Mouse (Mus musculus) right cerebral cortex, postnatal 10 days (tissue): Measurements from ENCODE around the gene Slc25a33.

ENCODE experiments used
- DNase-seq, 2 experiments: peaks; one replicate each; pipeline ENCODE4 v3.0.0; 2021; ENCODE audit warnings: low spot score in 2 of 2

Gene Slc25a33

DNA sequence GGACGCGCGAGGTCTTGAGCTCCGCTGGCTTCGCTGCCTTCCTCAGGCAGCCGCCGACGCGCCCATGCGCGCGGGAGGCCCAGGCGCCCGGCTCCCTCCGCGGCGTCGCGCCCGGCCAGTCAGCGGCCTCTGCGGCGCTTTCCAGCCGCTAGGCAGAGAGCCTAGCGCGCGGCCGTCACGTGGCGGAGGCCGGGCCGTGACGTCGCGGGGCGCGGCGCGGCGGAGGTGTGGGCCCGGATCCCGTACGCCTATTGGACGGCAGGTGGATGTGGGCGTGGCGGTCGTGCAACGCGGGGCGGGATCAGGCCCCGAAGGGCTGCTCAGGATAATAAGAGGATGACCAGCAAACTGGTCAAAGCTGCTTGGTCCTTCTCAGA lies at the start of gene Slc25a33:
Gene Slc25a33 (minus strand): TSS at position 184 of the 377 bp plus-strand sequence.
- peak; percentile 97 for DNase-seq

GRCm38 (mm10) chr4:149822586-149823196 lies 48.6 kb upstream of the Slc25a33 start:
- no peak for DNase-seq

- peak in 1 of 2 experiments; percentile 58 for DNase-seq
Measured at GRCm38 (mm10) chr4:149822126-149822525, 48.0 kb upstream of the Slc25a33 start.

DNA sequence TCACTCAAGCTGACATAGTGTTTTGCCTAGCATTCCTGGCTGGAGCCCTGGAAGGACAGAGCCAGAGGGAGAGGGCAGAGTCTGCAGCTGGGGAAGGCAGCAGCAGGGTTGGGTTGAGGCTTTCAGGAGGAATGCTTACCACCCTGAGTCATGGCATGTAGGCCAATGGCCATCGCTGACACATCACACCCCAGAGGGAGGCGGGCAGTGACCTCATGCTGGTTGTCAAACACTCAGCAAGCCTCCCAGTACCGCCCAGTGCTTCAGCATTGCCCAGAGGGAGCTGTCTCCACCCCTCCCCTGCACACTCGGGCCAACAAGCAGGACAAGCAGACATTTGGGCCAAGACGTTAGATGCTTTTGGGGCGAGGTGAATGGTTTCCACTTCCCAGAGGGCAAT lies 46.5 kb upstream of the Slc25a33 start:
- no peak for DNase-seq

DNA sequence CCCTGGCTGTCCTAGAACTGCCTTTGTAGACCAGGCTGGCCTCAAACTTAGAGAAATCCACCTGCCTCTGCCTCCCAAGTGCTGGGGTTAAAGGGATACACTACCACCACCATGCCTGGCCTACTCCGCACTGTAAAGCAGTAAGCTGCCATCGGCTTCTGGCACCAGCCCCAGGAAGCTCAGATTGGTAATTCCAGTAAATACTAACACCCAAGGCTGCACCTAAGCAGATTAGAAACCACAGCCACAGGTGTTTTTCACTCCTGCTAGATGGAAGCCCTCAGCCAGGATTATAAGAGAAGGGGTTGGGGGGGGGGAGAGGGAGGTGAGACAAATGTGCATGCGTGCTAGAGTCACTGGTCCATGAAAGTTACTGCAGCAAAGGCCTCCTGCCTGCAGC lies 45.1 kb upstream of the Slc25a33 start:
- no peak for DNase-seq

DNA sequence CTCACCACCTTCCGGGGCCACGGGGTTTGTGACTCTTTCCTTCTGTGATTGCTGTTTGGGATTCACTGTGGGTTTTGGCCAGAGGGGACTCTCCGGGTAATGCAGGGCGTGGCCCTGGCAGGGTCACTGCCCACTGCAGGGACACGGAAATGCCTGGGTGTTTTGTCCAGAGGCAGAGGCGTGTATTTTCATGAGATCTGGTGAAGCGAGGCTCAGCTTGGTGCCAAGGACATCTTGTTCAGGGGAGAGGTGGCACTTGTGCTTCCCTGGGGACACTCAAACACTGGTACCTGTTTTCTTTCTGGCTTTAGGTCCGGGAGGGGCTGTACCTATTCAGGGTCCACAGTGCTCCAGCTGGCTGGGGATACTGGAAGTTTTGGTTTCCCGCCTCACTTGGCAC lies 42.5 kb upstream of the Slc25a33 start:
- no peak for DNase-seq

DNA sequence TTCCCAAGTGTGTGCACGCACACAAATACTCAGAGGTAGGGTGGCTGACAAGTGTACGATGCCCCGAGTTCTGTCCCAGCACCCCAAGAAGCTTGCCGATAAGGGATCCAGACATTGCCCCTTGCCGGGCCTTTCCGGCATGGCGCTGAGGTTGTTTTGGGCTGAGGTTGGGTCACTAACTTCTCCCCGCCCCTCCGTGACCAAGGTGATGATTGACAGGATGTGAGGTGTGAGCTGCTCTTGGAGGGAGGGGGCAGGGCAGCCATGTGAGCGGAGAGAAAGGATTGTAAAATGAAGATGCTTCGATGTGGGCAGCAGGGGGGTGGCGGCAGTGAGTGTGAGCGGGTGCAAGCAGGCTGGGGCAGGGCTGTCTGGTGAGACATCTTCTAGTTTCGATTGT lies 41.5 kb upstream of the Slc25a33 start:
- DNase-seq: no peak

DNA sequence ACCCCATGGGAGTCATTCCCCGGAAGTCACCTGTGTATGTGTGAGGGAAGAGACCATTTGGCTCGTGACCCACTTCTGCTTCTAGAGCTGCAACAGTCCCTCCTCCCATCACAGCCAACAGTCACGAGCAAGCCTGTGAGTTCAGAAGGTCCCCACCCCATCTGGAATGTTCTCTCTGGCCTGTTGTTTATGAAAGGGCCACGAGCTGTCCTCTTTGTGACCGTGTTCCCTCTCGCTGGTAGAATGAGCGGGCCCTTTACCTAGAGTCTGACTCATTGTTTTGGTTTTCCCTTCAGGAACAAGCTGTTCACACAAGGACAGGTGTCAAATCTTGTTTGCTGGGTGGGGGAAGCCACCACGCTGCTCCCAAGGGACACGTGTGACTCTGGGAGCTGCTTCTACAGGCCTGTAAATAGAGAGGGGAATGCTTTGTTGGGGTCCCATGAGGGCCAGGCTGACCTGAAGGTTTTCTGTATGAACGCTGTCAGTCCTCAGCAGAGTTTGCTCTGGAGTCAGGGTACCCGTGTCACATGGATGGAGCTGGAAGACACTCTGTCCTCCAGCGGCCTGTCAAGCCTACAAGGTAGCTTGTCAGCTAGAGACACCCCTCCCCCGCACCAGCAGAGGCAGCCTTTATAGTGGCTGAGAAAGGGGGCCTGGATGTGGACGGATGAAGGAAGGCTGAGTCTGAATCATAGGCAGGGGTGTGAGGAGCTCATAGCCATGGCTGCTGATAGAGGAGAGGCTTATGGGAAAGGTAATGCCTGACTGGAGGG lies 39.5 kb upstream of the Slc25a33 start:
- DNase-seq: no peak

- DNase-seq: peak; percentile 50 to 57
Measured at GRCm38 (mm10) chr4:149810372-149810771, 36.3 kb upstream of the Slc25a33 start.

- no peak for DNase-seq
Measured at GRCm38 (mm10) chr4:149808584-149809227, 34.6 kb upstream of the Slc25a33 start.

DNA sequence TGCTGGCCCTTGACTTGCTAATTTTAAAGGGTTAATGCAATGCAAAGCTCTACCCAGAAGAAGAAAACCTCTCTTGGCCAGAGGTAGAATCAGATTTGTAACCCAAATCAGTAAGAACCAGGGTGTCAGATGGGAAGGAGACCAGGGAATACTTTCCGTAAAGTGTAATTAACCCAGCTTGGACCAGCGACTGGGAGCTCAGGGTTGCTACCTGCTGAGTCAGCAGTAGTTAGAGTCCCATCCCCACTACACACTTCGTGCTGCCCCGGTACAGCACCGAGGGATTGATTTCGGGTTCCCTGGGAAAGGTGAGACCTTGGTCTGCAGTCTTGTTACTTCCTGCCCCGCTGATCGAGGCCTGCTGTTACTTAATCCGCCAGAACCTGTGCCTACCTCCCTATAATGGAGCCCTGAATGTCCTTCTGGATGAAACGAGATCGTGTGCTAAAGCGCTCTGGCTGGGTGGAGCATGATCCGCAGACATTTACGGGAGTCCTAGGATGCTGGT lies 34.0 kb upstream of the Slc25a33 start:
- no peak for DNase-seq

GRCm38 (mm10) chr4:149806699-149807381 lies 32.8 kb upstream of the Slc25a33 start:
- peak; percentile 90 to 96 for DNase-seq

DNA sequence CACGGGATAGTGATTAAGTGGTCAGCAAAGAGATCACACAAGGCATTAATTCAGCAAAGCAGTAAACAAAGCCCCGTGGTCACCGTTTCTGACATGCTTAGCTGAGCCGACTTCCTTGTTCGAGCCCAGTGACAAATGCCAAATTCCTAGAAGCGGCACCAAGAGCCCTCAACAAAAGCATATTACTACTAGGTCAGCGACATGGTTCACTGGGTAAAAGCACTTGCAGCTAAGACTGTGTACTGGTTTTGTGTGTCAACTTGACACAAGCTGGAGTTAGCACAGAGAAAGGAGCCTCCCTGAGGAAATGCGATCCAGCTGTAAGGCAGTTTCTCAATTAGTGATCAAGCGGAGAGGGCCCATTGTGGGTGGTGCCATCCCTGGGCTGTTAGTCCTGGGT lies 28.2 kb upstream of the Slc25a33 start:
- no peak for DNase-seq

GRCm38 (mm10) chr4:149800576-149800975 lies 26.5 kb upstream of the Slc25a33 start:
- no peak for DNase-seq

DNA sequence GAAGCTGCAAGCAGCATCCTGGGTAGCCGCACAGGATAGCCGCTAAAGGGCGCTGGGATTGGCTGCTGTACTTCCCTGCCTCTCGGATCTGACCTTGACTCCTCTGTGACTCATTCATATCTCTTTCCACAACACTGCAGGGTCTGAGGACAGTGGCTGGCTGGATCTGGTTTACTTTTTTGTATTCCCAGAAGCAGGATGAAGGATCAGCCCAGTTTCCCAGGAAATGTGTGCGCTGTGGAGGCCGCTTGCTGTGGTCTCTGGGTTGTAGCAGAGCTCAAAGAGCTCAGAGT lies 26.0 kb upstream of the Slc25a33 start:
- DNase-seq: no peak

DNA sequence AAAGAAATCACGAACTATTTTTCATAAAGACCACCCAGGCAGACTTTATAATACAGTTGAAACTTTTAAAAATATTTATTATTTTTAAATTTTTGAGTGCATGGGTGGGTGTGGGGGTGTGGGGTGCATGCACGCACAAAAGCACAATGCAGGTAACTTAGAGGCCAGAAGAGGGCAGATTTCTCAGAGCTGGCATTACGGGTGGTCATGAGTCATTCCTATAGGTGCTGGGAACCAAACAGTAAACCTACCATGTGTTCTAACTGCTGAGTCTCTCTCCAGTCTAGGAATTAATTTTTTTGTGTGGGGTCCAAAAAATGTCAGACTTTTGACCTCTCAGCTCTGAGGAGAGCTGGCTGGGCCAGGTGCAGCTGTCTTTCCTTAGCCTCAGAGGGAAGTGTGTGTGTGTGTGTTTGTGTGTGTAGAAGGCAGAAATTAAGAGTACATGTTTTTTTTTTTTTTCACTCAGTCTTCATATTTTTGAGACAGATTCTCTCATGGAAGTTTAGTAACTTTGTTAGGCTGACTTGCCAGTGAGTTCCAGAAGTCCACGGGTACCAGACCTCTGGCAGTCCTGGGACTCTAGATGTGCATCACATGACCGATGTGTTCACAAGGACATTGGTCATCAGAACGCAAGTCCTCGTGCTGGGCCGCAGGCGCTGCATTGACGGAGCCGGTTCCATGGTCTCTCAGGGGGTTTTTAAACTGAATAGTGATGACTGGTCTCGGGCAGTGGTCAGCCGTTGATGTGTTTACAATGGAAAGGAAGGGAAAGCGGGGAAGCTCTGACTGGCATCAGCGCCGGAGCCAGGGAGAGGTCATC lies 25.5 kb upstream of the Slc25a33 start:
- no peak for DNase-seq

GRCm38 (mm10) chr4:149798684-149799309 lies 24.7 kb upstream of the Slc25a33 start:
- no peak for DNase-seq

GRCm38 (mm10) chr4:149798116-149798515 lies 24.0 kb upstream of the Slc25a33 start:
- no peak for DNase-seq

- no peak for DNase-seq
Measured at GRCm38 (mm10) chr4:149797220-149797610, 23.1 kb upstream of the Slc25a33 start.

DNA sequence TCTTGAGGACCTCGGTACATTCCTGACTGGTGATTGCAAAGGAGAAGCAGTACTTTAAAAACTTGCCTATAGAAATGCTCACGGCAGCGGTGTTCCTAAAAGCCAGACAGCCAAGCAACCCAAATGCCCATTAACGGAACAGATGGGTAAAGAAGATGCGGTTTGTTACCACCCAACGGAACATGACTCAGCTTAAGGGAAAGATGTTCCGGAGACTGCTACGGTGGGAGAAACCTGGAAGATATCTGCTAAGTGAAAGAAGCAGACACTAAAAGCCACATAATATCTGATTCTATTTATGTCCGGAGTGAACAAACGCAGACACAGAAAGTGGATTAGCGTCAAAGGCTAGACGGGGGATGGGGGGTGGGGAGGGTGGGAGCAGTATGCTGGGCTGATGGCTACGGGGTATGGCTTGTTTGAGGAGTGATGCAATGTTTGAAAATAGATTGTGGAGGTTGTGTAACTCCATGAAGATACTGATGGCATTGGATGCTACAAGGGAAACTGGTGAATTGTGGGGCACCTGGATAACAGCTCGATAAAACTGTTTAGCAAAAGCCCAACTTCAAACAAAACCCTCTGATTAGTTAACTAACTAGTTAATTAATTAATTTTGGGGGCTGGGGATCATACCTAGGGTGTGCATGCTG lies 22.6 kb upstream of the Slc25a33 start:
- no peak for DNase-seq
